Mouse (Mus musculus): Measurements from ENCODE around the gene Tmem186.

GRCm38 (mm10) chr16:8672811-8673210 lies 35.3 kb upstream of the Tmem186 start:
- TF ChIP-seq CTCF (IDR thresholded peaks at IDR 0.05; ENCODE audit: insufficient read depth, low read length) = no peak
- no peak for TF ChIP-seq POLR2A (IDR thresholded peaks at IDR 0.05; ENCODE audit: borderline replicate concordance, extremely low read depth, low read depth, low read length)

All from lung, adult 2 months (tissue).